27 mouse cellular contexts compared by ENCODE assay signal in the genomic region with DNA sequence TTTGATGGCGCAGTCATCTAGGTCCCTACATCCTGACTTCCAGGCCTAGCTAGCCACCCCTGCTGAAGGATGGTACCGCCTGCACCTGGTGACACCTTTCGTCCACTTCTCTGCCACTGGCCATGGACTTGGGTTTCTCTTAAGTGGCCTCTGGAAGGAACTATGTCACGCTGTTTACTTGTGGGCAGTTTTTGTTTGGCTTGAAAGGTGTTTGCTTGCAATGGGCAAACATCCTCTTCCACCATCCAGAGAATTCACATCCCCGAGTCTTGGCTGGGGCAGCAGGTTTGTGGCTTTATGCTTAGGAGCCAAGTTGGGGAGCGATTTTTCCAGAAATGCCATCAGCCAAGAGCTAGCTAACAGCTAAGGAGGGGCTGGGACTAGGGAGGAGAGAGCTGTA. TPM values are rescaled to one million over a fixed set of nuclear protein-coding genes. Genes with fewer than 3 reads are reported as not detected.
A peak's percentile ranks its signal among the peaks of the same experiment; 100 is the strongest.
DNase-seq lines count a peak whose midpoint lies in the region; ATAC-seq lines count a peak whose summit lies in the region.
"Had no signal": no experiment of that assay in that cellular context is flagged by ENCODE, and none has a peak within 500 bp of the region (broad histone marks: within the 10 kb centered on the region; RNA-seq: fewer than 3 reads in every experiment).

No protein-coding gene starts in this region.

- H3K27ac ChIP-seq in hindbrain, embryonic 12.5 days, result 0 out of 2 replicates have a peak overlapping the region, but pooled peaks have one; percentile 17
- no peak overlapping the region for H3K27ac ChIP-seq in hindbrain, embryonic 16.5 days (ENCODE audit: low read depth, low read length)
- peak overlapping the region; percentile 87 for H3K27ac ChIP-seq in limb, embryonic 15.5 days
- H3K27ac ChIP-seq: forebrain, embryonic 12.5 days; heart, embryonic 10.5 days; hindbrain, embryonic 10.5 days; macrophage had no signal

- no peak overlapping the region for H3K4me2 ChIP-seq in hindbrain, embryonic 12.5 days (replicated peaks)
- no peak overlapping the region for H3K4me2 ChIP-seq in hindbrain, embryonic 16.5 days (ENCODE audit: low read length)
- no peak overlapping the region for H3K4me2 ChIP-seq in limb, embryonic 15.5 days
- H3K4me2 ChIP-seq: forebrain, embryonic 12.5 days; limb, embryonic 12.5 days had no signal

- no peaks in the 10 kb centered on the region for H3K9me3 ChIP-seq in hindbrain, embryonic 12.5 days (replicated peaks)
- no peaks in the 10 kb centered on the region for H3K9me3 ChIP-seq in hindbrain, embryonic 16.5 days (ENCODE audit: control insufficient read depth, low read length)
- no peaks in the 10 kb centered on the region for H3K9me3 ChIP-seq in limb, embryonic 15.5 days
- H3K9me3 ChIP-seq: forebrain, embryonic 12.5 days; G1E; heart, embryonic 10.5 days; hindbrain, embryonic 10.5 days; limb, embryonic 12.5 days had no signal

- no peaks in the 10 kb centered on the region for H3K36me3 ChIP-seq in hindbrain, embryonic 12.5 days
- H3K36me3 ChIP-seq in hindbrain, embryonic 16.5 days (ENCODE audit: control insufficient read depth, insufficient read depth, low read length), result no peaks in the 10 kb centered on the region
- H3K36me3 ChIP-seq in limb, embryonic 15.5 days, result no peaks in the 10 kb centered on the region
- H3K36me3 ChIP-seq: forebrain, embryonic 12.5 days; G1E; heart, embryonic 10.5 days; hindbrain, embryonic 10.5 days; limb, embryonic 12.5 days had no signal

- peaks cover 11% of the 10 kb centered on the region for H3K4me1 ChIP-seq in hindbrain, embryonic 12.5 days
- H3K4me1 ChIP-seq in hindbrain, embryonic 16.5 days (ENCODE audit: control insufficient read depth, insufficient read depth, low read depth, low read length), result peaks cover 8% of the 10 kb centered on the region
- H3K4me1 ChIP-seq in limb, embryonic 15.5 days, result peaks cover 44% of the 10 kb centered on the region

- 94% methylated on average over 6 of the region's 6 CpGs for WGBS in hindbrain, embryonic 12.5 days
- WGBS in hindbrain, embryonic 16.5 days, result 88% methylated on average over 6 of the region's 6 CpGs
- WGBS in limb, embryonic 15.5 days, result 73% methylated on average over 6 of the region's 6 CpGs

- ATAC-seq in hindbrain, embryonic 12.5 days (ENCODE audit: low FRiP score), result no peak
- ATAC-seq in hindbrain, embryonic 16.5 days, result no peak
- ATAC-seq in limb, embryonic 15.5 days (ENCODE audit: insufficient number of reproducible peaks, low FRiP score, low TSS enrichment, low read depth), result no peak
- ATAC-seq: inflammation-experienced regulatory T-cells, adult 6 months; midbrain, embryonic 16.5 days; Patski had no signal

- 0 out of 2 replicates have a peak, but pooled peaks cover 2% of the 10 kb centered on the region for H3K27me3 ChIP-seq in hindbrain, embryonic 12.5 days
- H3K27me3 ChIP-seq in hindbrain, embryonic 16.5 days (replicated peaks; ENCODE audit: control insufficient read depth, insufficient read depth, low read length), result no peaks in the 10 kb centered on the region
- no peaks in the 10 kb centered on the region for H3K27me3 ChIP-seq in limb, embryonic 15.5 days
- H3K27me3 ChIP-seq: CH12.LX; limb, embryonic 12.5 days; Patski had no signal

- H3K9ac ChIP-seq in hindbrain, embryonic 12.5 days, result no peak overlapping the region
- no peak overlapping the region for H3K9ac ChIP-seq in hindbrain, embryonic 16.5 days (ENCODE audit: low read depth, low read length)
- no peak overlapping the region for H3K9ac ChIP-seq in limb, embryonic 15.5 days
- H3K9ac ChIP-seq: forebrain, embryonic 12.5 days; limb, embryonic 12.5 days had no signal

- DNase-seq in lung, adult 18-20 months, result peak; percentile 61 to 68
- no peak for DNase-seq in lung, postnatal 14 days
- peak; percentile 54 for DNase-seq in lung, postnatal 36 days
- no peak for DNase-seq in ovary, adult 18-20 months (ENCODE audit: low spot score)
- DNase-seq: B cell, adult 2 months; cerebellum, adult 11 months; cerebellum, adult 9-11 months; heart, postnatal 10 days; kidney, adult 8-10 months; retina, postnatal 1 day; right cerebral cortex, postnatal 25 days; spleen, adult 18-20 months; thymus, postnatal 14 days had no signal

- H3K4me3 ChIP-seq in hindbrain, embryonic 12.5 days, result no peak overlapping the region
- H3K4me3 ChIP-seq in hindbrain, embryonic 16.5 days (ENCODE audit: low read length), result no peak overlapping the region
- H3K4me3 ChIP-seq in limb, embryonic 15.5 days, result no peak overlapping the region
- H3K4me3 ChIP-seq: forebrain, embryonic 12.5 days; heart, embryonic 10.5 days; hindbrain, embryonic 10.5 days; limb, embryonic 12.5 days had no signal

RNA-seq across cellular contexts. Expression of a gene that starts 1.8 kb away (rescaled TPM):
- polyA plus RNA-seq in hindbrain, embryonic 12.5 days (2016; fragmentation: Nextera tagmentation; extraction: Ambion mirVana), result 1.8 and 2.6 TPM in 2 replicates
- polyA plus RNA-seq in hindbrain, embryonic 16.5 days (2015; fragmentation: Nextera tagmentation; extraction: Ambion mirVana), result 2.9 and 3.1 TPM in 2 replicates
- polyA plus RNA-seq in limb, embryonic 15.5 days (2015; fragmentation: Nextera tagmentation; extraction: Ambion mirVana), result 7.6 and 10.0 TPM in 2 replicates
- polyA plus RNA-seq: G1E, macrophage had no signal

RNA-seq across cellular contexts. Expression of a gene that starts 36.5 kb away (rescaled TPM):
- polyA plus RNA-seq in hindbrain, embryonic 12.5 days (2016; fragmentation: Nextera tagmentation; extraction: Ambion mirVana), result not detected in 2 replicates
- polyA plus RNA-seq in hindbrain, embryonic 16.5 days (2015; fragmentation: Nextera tagmentation; extraction: Ambion mirVana), result not detected in 2 replicates
- polyA plus RNA-seq in limb, embryonic 15.5 days (2015; fragmentation: Nextera tagmentation; extraction: Ambion mirVana), result not detected in 2 replicates
- polyA plus RNA-seq: embryonic facial prominence, embryonic 11.5 days; forebrain, embryonic 12.5 days; G1E; heart, embryonic 10.5 days; hindbrain, embryonic 10.5 days; inflammation-experienced regulatory T-cells, adult 6 months; limb, embryonic 12.5 days; macrophage; midbrain, embryonic 16.5 days; Patski had no signal

RNA-seq across cellular contexts. Expression of a gene that starts 44.3 kb away (rescaled TPM):
- polyA plus RNA-seq in hindbrain, embryonic 12.5 days (2016; fragmentation: Nextera tagmentation; extraction: Ambion mirVana), result 14.7 and 17.3 TPM in 2 replicates
- polyA plus RNA-seq in hindbrain, embryonic 16.5 days (2015; fragmentation: Nextera tagmentation; extraction: Ambion mirVana), result 41.7 and 43.5 TPM in 2 replicates
- polyA plus RNA-seq in limb, embryonic 15.5 days (2015; fragmentation: Nextera tagmentation; extraction: Ambion mirVana), result 20.5 and 20.7 TPM in 2 replicates
- polyA plus RNA-seq: G1E had no signal

RNA-seq across cellular contexts. Expression of a gene that starts 54.4 kb away (rescaled TPM):
- polyA plus RNA-seq in hindbrain, embryonic 12.5 days (2016; fragmentation: Nextera tagmentation; extraction: Ambion mirVana), result 1.2 and 1.3 TPM in 2 replicates
- polyA plus RNA-seq in hindbrain, embryonic 16.5 days (2015; fragmentation: Nextera tagmentation; extraction: Ambion mirVana), result 3.5 and 3.8 TPM in 2 replicates
- 0.51 and 0.92 TPM in 2 replicates for polyA plus RNA-seq in limb, embryonic 15.5 days (2015; fragmentation: Nextera tagmentation; extraction: Ambion mirVana)
- polyA plus RNA-seq: G1E; inflammation-experienced regulatory T-cells, adult 6 months; limb, embryonic 12.5 days; macrophage; Patski had no signal

Comparison
In these comparisons a context has a peak if more than half of its experiments do, and no peak if none do; other contexts are left out.
1. DNase-seq: peak in lung, adult 18-20 months (2 of 2) and lung, postnatal 36 days (single experiment); none in lung, postnatal 14 days (single experiment) and ovary, adult 18-20 months (single experiment).